Mouse (Mus musculus) mature B cell (primary cell): ENCODE measurements around the gene Tacc3.

ENCODE experiments used
- in situ Hi-C: fragments of 300-500 bp; cut with MboI; formaldehyde crosslinking; loops from 2 replicates; pipeline ENCODE4 v1.14.3; 2019

The Tacc3 gene

DNA sequence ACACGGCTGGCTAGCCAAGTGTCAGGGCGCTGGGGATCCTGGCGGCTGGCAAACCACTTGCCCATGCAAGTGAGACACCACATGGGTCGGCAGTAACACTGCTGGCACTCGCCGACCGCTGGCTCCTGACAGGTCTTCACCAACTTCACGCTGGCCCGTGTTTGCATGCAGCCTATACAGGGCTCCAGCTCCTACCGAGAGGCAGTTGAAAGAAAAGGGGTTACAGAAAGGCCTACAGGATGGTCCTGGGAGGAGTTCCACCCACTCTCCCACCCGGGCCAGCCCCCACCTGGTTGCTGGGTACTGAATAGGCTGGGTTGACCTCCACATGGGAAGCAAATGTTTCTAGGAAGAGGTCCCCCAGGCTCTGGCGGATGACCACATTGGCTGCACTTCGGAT, 3.5 kb upstream of the Tacc3 start:
- in situ Hi-C loops = no loop called here

- in situ Hi-C loops = no loop called here
Observed at GRCm38 (mm10) chr5:33655251-33655840, 2.6 kb upstream of the Tacc3 start.

GRCm38 (mm10) chr5:33656739-33657138, 1.2 kb upstream of the Tacc3 start:
- in situ Hi-C loops = no loop called here

GRCm38 (mm10) chr5:33657251-33657786, 609 bp upstream of the Tacc3 start:
- in situ Hi-C loops = no loop called here

- in situ Hi-C loops = no loop called here
Observed at GRCm38 (mm10) chr5:33658664-33659050, 729 bp downstream of the Tacc3 start.

DNA sequence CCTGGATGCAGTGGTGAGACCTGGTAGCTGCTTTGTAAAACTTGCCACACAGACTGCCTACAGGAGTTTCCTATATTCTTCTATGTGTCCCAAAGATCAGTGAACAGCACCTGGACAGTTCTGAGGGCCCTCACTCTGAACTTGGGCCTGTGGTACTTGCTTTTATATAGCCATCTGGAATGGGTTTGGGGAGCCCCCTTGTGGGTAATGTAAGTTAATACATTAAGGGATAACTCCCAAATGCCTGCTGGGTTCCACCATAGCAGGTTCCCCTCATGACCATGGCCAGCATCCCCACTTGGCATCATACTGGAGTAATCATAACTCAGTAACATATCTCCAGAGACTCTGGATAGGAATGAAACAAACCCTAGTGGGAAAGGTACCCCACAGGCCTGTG, 10.3 kb downstream of the Tacc3 start:
- in situ Hi-C loops = no loop called here

DNA sequence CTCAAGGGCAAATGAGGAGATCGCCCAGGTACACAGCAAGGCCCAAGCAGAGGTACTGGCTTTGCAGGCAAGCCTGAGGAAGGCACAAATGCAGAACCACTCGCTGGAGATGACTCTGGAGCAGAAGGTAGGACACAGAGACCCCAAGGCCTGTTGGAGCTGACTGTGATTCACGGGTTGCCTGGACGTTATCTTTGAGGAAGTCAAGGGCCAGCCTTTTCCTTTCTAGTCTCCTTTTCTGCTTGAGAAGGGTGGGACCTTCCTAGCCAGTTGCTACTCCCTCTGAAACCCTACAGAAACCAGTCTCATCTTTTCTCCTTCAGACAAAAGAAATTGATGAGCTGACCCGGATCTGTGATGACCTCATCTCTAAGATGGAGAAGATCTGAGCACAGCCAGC, 13.7 kb downstream of the Tacc3 start:
- in situ Hi-C loops = no loop called here

DNA sequence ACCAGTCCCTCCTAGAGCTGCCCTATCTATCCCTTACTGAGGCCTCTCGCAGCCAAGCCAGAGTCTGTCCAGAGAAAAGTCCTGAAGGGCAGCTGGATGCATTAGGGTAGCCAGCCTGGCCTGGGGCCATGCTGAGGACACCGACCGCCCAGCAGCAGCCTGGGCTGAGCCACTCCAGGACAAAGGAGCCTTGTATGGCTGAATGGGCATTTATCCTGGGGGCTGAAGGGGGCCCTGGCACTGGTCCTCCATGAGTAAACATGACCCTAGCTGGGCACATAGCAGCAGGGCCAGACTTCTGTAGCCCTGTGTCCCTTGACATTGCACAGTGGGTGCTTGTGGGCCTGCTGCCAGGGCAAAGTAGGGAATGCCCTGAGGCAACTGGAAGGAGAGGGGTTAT, 16.5 kb downstream of the Tacc3 start:
- in situ Hi-C loops = no loop called here

GRCm38 (mm10) chr5:33675964-33676363, 18.0 kb downstream of the Tacc3 start:
- in situ Hi-C loops = no loop called here

- in situ Hi-C loops = no loop called here
Observed at GRCm38 (mm10) chr5:33678244-33678643, 20.3 kb downstream of the Tacc3 start.

DNA sequence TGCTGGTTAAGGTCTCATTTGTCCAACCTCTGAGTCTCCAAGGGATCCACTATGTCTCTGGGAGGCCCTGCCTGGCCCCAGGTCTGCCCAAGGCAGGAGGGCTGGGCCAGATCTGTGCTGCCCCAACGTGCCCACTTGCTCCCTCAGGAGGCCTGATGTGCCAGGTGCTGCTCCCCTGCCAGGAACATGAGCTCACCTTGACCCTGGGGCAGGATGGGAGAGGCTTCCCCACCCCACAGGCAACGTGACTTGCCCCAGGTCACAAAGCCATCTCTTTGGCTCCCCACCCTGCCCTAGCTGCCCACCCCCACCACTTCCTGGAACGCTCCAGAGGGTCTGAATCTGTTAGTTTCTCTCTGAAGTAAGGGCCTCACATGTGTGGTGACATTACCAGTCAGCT, 23.1 kb downstream of the Tacc3 start:
- in situ Hi-C loops = no loop called here

DNA sequence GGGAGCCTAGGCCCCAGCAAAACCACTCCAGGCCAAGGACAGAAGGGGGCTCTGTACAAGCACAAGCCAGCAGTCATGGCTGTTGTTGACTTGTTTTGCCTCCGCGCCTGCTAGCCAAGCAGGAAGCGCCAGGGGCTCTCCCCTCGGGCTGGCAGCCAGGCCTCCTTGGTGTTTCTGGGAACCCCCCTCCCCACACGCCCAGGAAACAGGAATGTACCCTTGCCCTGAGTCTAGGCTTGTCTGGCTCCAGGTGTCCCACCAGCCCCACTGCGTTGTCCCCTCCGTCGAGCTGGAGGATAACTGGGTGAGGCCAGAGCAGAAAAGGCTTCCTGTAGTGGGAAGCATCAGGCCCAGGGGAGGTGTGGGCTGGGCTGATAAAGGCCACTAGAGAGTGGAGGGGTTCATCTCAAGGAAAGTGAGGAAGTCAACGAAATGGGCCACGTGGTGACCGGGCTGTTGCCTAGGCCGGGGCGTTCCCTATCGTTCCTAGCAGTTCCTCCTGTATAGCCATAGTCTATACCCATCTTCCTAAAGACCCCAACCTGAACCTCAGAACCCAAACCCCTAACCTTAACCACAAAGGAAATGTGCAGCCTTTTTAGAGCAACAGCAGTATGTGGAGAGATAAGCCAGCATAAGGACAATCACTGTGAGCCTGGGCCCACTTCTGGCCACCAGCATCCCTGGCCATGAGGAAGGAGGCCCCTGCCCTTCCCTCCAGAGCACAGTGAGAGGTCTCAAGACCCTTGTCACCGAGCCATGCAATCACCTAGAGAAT, 23.9 kb downstream of the Tacc3 start:
- in situ Hi-C loops = no loop called here

- in situ Hi-C loops = no loop called here
Observed at GRCm38 (mm10) chr5:33682963-33683362, 25.0 kb downstream of the Tacc3 start.

- in situ Hi-C loops = no loop called here
Observed at GRCm38 (mm10) chr5:33683897-33684652, 26.1 kb downstream of the Tacc3 start.

DNA sequence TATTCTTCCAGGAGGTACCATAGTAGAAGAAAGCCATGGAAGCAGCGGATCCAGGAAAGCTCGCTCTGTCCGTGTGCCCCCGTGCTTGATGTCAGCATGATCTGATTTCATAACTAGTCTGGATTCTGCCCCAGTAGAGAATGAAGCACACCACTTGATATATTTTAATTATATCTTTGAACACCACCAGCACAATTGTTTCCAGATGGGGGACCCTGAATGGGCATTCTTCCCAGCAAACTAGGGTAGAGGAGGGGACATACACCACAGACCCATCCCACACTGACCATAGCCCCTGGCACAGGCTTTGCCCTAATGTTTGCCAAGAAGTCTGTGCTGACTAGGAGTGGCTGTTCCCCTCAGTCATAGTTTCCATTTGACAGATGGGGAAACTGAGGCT, 27.0 kb downstream of the Tacc3 start:
- in situ Hi-C loops = no loop called here

GRCm38 (mm10) chr5:33687142-33687541, 29.2 kb downstream of the Tacc3 start:
- in situ Hi-C loops = no loop called here

GRCm38 (mm10) chr5:33688278-33689220, 30.6 kb downstream of the Tacc3 start:
- in situ Hi-C loops = no loop called here

DNA sequence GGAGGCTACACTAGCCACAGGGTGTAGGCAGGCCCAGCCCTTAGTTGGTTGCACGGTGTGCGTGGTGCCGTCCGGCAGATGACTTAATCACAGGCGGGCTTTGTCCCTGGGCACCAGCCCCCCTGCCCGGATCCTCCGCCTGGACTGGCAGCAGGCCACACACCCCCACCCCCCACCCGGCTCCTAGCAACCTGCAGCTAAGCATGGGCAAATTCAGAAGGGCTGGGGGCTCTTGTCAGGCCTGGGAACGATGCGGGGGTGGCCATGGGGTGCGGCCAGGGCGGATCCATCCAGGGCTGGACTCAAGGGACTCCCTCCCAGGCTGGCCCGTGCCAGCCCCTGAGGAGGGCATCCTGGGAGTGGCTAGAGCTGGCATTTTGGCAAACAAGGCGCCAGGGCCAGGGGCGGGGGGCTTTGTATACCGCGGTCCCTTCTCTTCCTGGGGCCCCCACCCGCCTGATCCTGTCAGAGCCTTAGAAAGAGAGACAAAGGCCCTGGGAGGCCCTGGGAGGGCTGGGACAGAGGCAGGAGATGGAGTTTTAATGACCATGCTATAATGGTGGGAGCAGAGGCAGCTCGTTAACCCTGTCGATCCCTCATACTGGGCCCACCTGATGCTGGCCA, 31.4 kb downstream of the Tacc3 start:
- in situ Hi-C loops = no loop called here

DNA sequence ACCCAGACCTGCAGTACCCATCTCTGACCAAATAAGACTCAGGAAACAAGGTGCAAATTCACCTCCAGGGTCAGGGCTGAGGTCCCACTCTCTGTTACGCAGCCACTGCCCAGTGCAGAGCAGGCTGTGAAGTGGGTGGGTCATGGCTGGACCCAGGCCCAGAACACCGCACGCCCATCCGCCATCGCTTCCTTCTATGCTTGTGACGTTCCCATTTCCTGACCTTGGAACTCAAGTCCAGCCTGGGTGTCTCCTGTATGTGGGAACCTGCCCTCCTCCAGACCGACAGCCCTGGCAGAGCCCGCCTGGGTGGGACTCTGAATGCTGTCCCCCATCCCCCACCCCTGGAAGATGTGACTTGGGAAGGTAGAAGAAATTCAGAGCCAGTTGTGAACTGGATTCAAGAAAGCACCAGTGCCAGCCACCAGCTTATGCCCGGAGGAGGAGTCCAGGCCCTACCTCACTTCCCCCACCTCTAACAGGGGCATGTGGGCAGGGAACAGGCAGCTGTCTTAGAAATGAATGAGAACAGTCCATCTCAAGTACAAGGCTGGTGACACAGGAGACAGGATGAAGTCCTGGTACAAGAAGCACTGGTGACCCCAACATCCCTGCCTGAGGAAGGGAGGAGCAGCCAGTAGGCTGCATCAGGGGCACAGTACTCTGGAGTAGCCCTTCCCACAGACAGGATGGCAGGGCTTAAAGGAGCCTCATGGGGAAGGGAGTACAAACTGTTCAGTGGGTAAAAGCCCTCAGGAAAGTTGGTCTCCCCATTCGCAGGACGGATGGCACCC, 32.1 kb downstream of the Tacc3 start:
- in situ Hi-C loops = no loop called here

GRCm38 (mm10) chr5:33692393-33692792, 34.5 kb downstream of the Tacc3 start:
- in situ Hi-C loops = no loop called here
